Mouse (Mus musculus) stomach, embryonic 16.5 days (tissue): Measurements from ENCODE around the gene Cul1. TPM values are rescaled to one million over a fixed set of nuclear protein-coding genes. Genes with fewer than 3 reads are reported as not detected.
"Not testable (repeated sequence)": the region's sequence is repeated elsewhere in the genome, so short reads cannot be mapped to it uniquely, and the experiment has no call there.

ENCODE experiments used
- ATAC-seq: fragments of 200-750 bp; cut with Nextera tagmentation; 2 replicates; pipeline ENCODE4 v1.8.0; 2017; ENCODE audit warnings: moderate number of reproducible peaks, moderate TSS enrichment; ENCODE audit not compliant: insufficient read depth, low FRiP score
- H3K27ac ChIP-seq: fragments of 300-500 bp; sonication (generic); 2 replicates; pipeline ENCODE4 v1.5.1; 2014; ENCODE audit warnings: low read length
- H3K27me3 ChIP-seq: fragments of 300-500 bp; sonication (generic); 2 replicates; pipeline ENCODE4 v1.6.1; 2014; ENCODE audit warnings: low read length, control low read depth, mixed read lengths; ENCODE audit not compliant: control insufficient read depth, insufficient read depth
- H3K36me3 ChIP-seq: fragments of 300-500 bp; sonication (generic); 2 replicates; pipeline ENCODE4 v1.6.1; 2014; ENCODE audit warnings: low read length; ENCODE audit not compliant: control insufficient read depth, insufficient read depth
- H3K4me1 ChIP-seq: fragments of 300-500 bp; sonication (generic); 2 replicates; pipeline ENCODE4 v1.6.1; 2014; ENCODE audit warnings: low read length, control low read depth, mixed read lengths; ENCODE audit not compliant: control insufficient read depth, insufficient read depth
- H3K4me2 ChIP-seq: fragments of 300-500 bp; sonication (generic); 2 replicates; pipeline ENCODE4 v1.6.1; 2014; ENCODE audit warnings: low read depth, low read length, mixed read lengths
- H3K4me3 ChIP-seq: fragments of 300-500 bp; sonication (generic); replicated peaks from 2 replicates; pipeline ENCODE4 v1.5.1; 2014; ENCODE audit warnings: mild to moderate bottlenecking, low read length
- H3K9ac ChIP-seq: fragments of 300-500 bp; sonication (generic); 2 replicates; pipeline ENCODE4 v1.6.1; 2014; ENCODE audit warnings: low read length
- H3K9me3 ChIP-seq: fragments of 300-500 bp; sonication (generic); replicated peaks from 2 replicates; pipeline ENCODE4 v1.6.1; 2016; ENCODE audit warnings: low read length, control low read depth; ENCODE audit not compliant: control insufficient read depth
- WGBS: fragments of 180-500 bp; shearing (Covaris S2); extraction: QIAGEN DNeasy Blood & Tissue Kit; methylation state at CpG from one replicate; pipeline ENCODE4 v1.1.7; 2014; 5-methylcytosine and 5-hydroxymethylcytosine counted together
- polyA plus RNA-seq: library from polyadenylated mRNA; unstranded; fragments of >200 nt; fragmentation: Nextera tagmentation; extraction: Ambion mirVana; gene quantifications from 2 replicates; pipeline ENCODE4 v1.2.1, GENCODE M21; 2015

Cul1 gene
- polyA plus RNA-seq, 1 experiment from 2014 or later, result 113 TPM

DNA sequence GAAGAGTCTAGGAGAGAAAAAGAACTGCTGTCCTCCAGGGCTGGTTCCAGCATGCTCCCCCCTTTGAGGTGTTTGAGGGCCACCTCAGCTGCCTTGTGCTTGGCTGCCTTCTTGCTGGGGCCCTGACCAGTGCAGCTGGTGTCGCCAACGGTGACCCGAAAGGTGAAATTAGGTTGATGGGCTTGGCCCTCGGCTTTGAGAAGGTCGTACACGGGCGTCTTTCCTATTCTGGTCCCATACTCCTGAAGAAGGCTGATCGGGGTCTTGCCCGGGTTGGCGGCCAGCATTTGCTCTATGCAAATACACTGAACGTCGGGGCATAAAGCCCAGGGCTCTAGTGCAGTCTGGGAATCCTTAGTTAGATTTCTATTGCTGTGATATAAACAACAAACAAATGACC lies 20.4 kb upstream of the Cul1 start:
- not testable (repeated sequence) for H3K36me3 ChIP-seq, H3K9ac ChIP-seq, H3K27ac ChIP-seq, H3K27me3 ChIP-seq, H3K4me3 ChIP-seq, H3K4me2 ChIP-seq, H3K9me3 ChIP-seq, ATAC-seq, H3K4me1 ChIP-seq
- WGBS, result 86% methylated on average over 12 of the region's 12 CpGs

DNA sequence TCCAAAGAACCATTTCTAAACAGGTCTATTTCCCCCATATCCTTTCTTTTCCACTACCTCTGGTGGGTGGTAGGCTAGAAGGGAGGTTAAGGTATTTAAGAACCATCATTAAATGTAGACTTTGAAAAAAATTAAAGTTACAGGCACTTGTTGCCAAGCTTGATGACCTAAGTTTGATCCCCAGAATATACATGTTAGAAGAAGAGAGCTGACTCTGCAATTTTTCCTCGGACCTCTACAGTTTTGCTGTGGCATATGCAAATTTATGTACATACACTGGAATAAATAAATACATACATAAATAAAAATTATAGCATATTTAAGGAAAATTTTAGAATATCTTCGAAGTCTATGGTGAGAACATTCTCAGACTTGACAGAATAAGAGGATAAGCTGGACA lies 13.1 kb upstream of the Cul1 start:
- H3K9ac ChIP-seq, result no peak overlapping the region
- H3K36me3 ChIP-seq, result no peaks in the 10 kb centered on the region
- WGBS, result 73% methylated on average over 2 of the region's 2 CpGs
- no peak overlapping the region for H3K4me3 ChIP-seq
- no peaks in the 10 kb centered on the region for H3K9me3 ChIP-seq
- no peak overlapping the region for H3K4me2 ChIP-seq
- H3K27ac ChIP-seq, result no peak overlapping the region
- ATAC-seq, result no peak
- no peaks in the 10 kb centered on the region for H3K27me3 ChIP-seq
- H3K4me1 ChIP-seq, result no peaks in the 10 kb centered on the region

DNA sequence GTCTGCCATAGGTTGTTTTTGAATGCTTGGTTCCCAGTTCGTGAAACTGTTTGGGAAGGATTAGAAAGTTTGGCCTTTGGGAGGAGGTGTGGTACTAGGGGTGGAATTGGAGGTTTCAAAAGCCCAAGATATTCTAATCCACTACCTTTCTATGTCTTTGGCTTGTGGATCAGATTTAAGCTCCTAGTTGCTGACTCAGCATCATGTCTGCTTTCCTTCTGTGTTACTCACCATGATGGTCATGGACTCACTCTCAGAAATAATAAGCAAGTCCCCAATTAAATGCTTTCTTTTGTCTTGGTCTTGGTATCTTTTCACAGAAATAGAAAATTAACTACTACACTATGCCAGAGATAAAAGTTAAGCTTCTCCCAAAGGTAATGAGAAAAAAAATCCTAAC lies 5.5 kb upstream of the Cul1 start:
- Histone ChIP-seq H3K27ac (no peak overlapping the region), H3K9me3 (no peaks in the 10 kb centered on the region), H3K36me3 (no peaks in the 10 kb centered on the region), H3K9ac (no peak overlapping the region), H3K27me3 (no peaks in the 10 kb centered on the region), H3K4me1 (no peaks in the 10 kb centered on the region), H3K4me2 (no peak overlapping the region), H3K4me3 (no peak overlapping the region)
- no peak for ATAC-seq
- WGBS, result 80% methylated on average over 1 of the region's 1 CpGs

DNA sequence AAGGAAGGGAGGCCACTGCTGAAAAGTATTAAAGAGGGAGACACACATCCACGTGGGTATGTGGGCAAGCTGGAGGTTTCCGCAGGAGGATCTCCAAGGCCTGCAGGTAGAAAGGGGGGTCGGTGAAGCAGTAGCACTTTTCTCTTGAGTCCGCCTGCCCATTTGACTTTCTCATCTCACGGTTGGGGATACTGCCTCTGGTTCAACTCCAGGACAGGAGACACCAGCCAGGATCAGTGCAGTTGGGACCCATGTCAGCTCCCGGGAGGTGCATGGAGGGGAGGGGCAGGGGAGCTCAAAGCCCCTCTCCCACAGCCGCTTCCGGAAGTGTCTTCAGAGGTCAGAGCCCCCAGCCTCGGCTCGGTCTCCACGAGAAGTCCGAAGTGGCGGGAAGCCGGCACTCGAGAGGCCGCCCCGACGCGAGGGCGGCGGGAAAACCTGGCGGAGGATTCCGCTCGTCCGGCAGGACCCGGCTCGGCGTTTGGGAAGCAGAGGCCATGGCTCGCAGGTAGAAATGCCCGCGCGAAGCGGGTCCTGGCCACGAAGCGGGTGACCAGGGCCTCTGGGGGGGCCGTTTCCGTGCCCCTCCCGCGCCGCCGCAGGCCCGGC lies 428 bp downstream of the Cul1 start:
- H3K4me1 ChIP-seq, result peaks cover 21% of the 10 kb centered on the region; the same call in 1 of the 2 replicates
- peak; percentile 65 for ATAC-seq
- H3K36me3 ChIP-seq, result no peaks in the 10 kb centered on the region
- no peaks in the 10 kb centered on the region for H3K9me3 ChIP-seq
- WGBS, result 0% methylated on average over 42 of the region's 42 CpGs
- no peaks in the 10 kb centered on the region for H3K27me3 ChIP-seq
- peak overlapping the region; percentile 100 for H3K9ac ChIP-seq
- peak overlapping the region; percentile 99 for H3K4me3 ChIP-seq
- peak overlapping the region; percentile 73 for H3K4me2 ChIP-seq
- H3K27ac ChIP-seq, result peak overlapping the region; percentile 95

DNA sequence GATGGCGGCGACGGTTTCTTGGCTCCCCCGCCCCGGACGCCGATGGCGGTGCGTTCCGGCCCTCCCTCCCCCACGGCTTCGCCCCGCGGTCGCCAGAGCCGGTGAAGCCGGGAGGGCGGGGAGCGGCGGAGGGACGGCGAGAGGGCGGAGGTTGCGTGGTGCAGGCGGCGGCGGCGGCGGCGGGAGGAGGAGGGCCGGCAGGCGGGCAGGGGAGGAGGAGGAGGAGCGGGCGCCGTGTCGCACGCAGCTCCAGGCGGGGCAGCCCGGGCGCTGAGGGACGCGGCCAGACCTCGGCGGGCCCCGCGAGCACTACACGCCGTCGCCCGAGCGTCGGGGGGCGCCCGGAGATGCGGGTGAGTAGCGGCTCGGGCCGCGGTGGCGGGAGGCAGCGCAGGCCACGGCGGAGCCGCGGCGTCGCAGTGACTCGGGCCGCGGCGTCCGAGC lies 955 bp downstream of the Cul1 start:
- peak; percentile 92 for ATAC-seq
- no peaks in the 10 kb centered on the region for H3K36me3 ChIP-seq
- H3K27ac ChIP-seq, result peak overlapping the region; percentile 95
- H3K27me3 ChIP-seq, result no peaks in the 10 kb centered on the region
- WGBS, result under 1% methylated on average over 65 of the region's 72 CpGs
- H3K9me3 ChIP-seq, result no peaks in the 10 kb centered on the region
- H3K9ac ChIP-seq, result peak overlapping the region; percentile 100
- peaks cover 21% of the 10 kb centered on the region; the same call in 1 of the 2 replicates for H3K4me1 ChIP-seq
- peak overlapping the region; percentile 88 for H3K4me2 ChIP-seq
- peak overlapping the region; percentile 99 for H3K4me3 ChIP-seq

DNA sequence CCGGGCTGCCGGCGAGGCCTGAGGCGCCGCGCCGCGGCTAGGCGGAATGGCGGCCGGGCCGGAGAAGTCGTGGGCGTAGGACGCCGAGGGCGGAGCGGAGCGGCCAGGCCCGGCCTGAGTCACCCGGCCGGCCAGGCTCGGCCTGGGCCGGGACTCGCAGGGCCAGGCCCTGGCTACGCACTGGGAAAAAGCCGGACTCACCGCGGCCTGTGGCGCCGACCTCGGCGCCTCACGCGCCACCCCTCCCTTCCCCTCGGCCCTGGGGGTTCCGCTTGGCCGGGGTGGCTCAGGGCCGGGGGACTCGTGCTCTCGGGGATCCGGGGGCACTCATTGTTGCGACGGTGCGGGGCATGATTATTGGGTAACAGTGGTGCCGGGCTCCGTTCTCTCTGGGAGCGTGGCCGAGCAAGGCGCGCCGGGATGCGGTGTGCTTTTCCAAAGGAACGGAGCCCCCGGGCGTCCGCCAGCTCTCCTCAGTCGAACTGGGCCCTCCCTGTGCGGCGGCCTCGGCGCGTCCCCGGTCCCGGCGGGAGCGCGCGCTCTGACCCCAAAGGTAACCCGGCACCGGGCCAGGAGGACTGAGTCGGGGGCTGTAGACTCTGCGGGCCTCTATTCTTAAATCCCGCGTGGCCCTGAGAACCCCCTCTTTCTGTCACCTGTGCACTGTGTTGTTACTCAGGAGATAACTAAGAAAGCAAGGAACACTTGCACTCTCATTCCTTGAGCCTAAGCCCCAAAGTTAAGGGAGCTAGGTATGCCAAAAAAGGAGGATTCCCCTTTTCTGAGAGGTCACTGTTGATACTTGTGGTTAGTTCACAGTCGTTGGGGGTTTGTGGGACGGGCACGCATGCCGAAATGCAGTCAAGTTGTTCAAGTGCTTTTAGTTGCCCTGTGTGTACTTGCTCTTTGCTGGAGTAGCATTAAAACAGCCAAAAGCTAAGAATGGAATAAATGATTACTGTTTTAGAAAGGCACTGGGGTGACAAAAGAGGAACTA lies 1.7 kb downstream of the Cul1 start:
- no peaks in the 10 kb centered on the region for H3K9me3 ChIP-seq
- WGBS, result under 1% methylated on average over 79 of the region's 79 CpGs
- ATAC-seq, result peak; percentile 81
- peak overlapping the region; percentile 88 for H3K4me2 ChIP-seq
- H3K9ac ChIP-seq, result peak overlapping the region; percentile 100
- no peaks in the 10 kb centered on the region for H3K36me3 ChIP-seq
- H3K27ac ChIP-seq, result peak overlapping the region; percentile 95
- peak overlapping the region; percentile 99 for H3K4me3 ChIP-seq
- H3K4me1 ChIP-seq, result peaks cover 21% of the 10 kb centered on the region; the same call in 1 of the 2 replicates
- no peaks in the 10 kb centered on the region for H3K27me3 ChIP-seq

DNA sequence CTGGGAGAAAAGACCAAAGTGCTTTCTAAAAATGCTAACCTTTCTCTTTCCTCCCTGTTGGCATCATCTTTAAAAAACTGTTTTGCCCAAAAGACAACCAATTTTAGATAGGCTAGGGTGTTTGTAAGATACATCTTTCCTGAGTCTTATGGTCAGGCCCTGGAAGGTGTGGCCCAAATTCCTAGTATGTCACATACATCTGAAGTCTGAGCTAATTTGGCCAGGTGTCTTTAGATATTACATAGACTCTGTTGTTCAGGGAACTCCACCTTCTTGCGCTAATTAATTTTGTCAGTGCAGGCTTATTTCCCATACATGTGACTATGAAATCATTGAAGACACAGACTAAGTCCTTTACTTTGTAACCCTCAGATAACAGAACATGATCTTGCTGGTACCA lies 2.6 kb downstream of the Cul1 start:
- peaks cover 21% of the 10 kb centered on the region; the same call in 1 of the 2 replicates for H3K4me1 ChIP-seq
- peak overlapping the region; percentile 99 for H3K4me3 ChIP-seq
- WGBS, result 69% methylated on average over 1 of the region's 1 CpGs
- no peak overlapping the region for H3K9ac ChIP-seq
- H3K27ac ChIP-seq, result no peak overlapping the region
- no peak for ATAC-seq
- no peaks in the 10 kb centered on the region for H3K9me3 ChIP-seq
- peak overlapping the region; percentile 88 for H3K4me2 ChIP-seq
- no peaks in the 10 kb centered on the region for H3K36me3 ChIP-seq
- no peaks in the 10 kb centered on the region for H3K27me3 ChIP-seq

DNA sequence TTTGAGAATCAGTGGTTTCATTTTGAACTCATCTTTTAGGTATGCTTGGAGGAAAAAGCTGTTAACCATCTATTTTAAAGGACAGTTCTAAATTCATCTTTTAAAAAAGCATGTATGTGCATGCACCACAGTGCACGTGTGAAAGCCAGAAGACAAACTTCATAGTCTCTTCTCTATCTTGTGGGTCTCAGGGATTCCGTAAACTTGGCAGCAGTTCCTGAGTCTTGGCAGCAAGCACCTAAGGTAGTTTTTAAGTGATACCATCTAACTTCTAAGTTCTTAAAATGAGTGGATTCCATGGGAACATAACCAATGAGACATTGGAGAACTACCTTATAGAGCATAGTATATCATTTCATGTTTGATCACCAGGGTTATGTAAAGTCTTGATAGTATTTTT lies 3.7 kb downstream of the Cul1 start:
- Histone ChIP-seq H3K4me1 (peaks cover 21% of the 10 kb centered on the region; the same call in 1 of the 2 replicates), H3K4me2 (no peak overlapping the region)

DNA sequence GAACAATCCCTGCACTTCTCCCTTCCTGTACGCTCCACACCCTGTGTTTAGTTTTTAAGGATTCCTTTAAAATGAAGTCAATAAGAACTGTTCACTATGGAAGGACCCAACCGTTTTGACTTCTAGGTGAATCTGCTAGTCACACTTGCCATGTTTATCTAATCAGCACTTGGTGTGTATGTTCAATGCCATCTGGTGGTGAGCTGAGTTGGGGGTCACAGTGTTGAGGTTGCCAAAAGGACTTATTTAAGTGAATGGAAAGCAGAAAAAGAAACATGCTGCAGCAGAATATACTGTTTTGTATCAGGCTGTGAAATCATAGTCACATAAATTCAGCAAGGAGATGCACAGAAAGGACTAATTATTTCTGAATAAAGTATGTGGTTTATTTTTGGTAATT lies 12.2 kb downstream of the Cul1 start:
- 37% methylated on average over 2 of the region's 2 CpGs for WGBS
- Histone ChIP-seq H3K9ac (no peak overlapping the region), H3K27me3 (no peaks in the 10 kb centered on the region), H3K36me3 (peaks cover 5% of the 10 kb centered on the region), H3K27ac (no peak overlapping the region), H3K9me3 (peaks cover 4% of the 10 kb centered on the region), H3K4me3 (no peak overlapping the region), H3K4me2 (no peak overlapping the region), H3K4me1 (no peaks in the 10 kb centered on the region)
- ATAC-seq, result no peak

More for the DNA sequence above, 3.7 kb downstream of the Cul1 start:
- 52% methylated on average over 2 of the region's 2 CpGs for WGBS
- Histone ChIP-seq H3K27ac (no peak overlapping the region), H3K9ac (no peak overlapping the region), H3K4me3 (no peak overlapping the region), H3K9me3 (no peaks in the 10 kb centered on the region), H3K27me3 (no peaks in the 10 kb centered on the region), H3K36me3 (no peaks in the 10 kb centered on the region; the same call in 1 of the 2 replicates)
- ATAC-seq, result no peak
